Mouse (Mus musculus) heart, adult 2 months (tissue): ENCODE results near the gene D230025D16Rik.

Experiments used
- CTCF ChIP-seq: fragments of 200-600 bp; IDR thresholded peaks from 2 replicates; pipeline ENCODE4 v1.8.1; 2022; ENCODE audit warnings: antibody characterized with exemption, mild to moderate bottlenecking, moderate library complexity
- POLR2A ChIP-seq: fragments of 200-500 bp; IDR thresholded peaks from 2 replicates; pipeline ENCODE4 v1.6.1; 2011; ENCODE audit warnings: mild to moderate bottlenecking, low read depth, low read length, control low read depth; ENCODE audit not compliant: insufficient read depth

DNA sequence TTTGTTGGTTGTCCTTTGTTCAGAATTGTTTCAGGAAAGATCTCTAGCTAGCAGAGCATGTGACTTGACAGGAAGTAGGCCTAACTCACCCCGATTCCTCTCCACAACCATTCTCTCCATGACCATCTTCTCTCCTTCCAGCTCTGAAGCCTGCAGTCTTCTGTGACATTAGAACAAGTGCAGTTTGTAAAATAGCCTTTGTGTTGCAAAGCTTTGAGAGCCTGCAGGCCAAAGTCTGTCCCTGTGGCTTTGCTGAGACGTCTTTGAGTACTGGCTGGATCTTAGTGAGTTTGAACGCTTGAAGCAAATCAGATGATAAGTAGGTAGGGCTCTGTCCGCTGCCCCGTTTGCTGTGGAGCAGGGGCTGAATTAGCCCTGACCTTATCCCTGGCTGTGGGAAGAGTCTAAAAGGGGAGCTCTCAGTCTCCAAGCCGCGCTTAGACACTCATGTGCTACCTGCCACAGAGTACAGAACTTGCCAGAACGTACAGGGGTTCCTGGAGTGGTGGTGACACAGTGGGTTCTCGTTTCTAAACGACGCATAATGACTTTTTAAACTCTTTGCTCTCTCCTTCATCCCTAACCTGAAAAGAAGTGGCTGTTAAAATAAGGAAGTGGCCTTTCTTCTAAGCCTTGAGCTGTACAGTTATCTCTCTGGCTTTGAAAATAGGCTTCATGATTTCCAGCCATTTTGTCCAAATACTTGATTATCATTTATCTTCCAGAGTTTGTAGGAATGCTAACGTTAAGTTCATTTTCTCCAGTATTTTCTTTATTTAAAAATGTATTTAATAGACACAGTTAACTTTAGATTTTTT, 6.8 kb downstream of the D230025D16Rik start:
- no peak for TF ChIP-seq POLR2A
- no peak for TF ChIP-seq CTCF
